Mouse (Mus musculus): Measurements from ENCODE around the gene Rbm34. TPM values are rescaled to one million over a fixed set of nuclear protein-coding genes. Genes with fewer than 3 reads are reported as not detected.

Rbm34 gene
- polyA plus RNA-seq, 1 experiment from 2014 or later, result 24.3 TPM

- WGBS, result 65% methylated on average over 3 of the region's 3 CpGs
- Histone ChIP-seq H3K9ac (no peak overlapping the region), H3K27me3 (ENCODE audit: control insufficient read depth, insufficient read depth, low read length) (no peaks in the 10 kb centered on the region), H3K4me1 (replicated peaks; ENCODE audit: control insufficient read depth, insufficient read depth, low read length) (0 out of 2 replicates have a peak, but pooled peaks cover 4% of the 10 kb centered on the region), H3K36me3 (replicated peaks; ENCODE audit: control insufficient read depth, insufficient read depth) (no peaks in the 10 kb centered on the region), H3K9me3 (ENCODE audit: control insufficient read depth, low read length) (no peaks in the 10 kb centered on the region), H3K27ac (no peak overlapping the region), H3K4me2 (replicated peaks) (no peak overlapping the region), H3K4me3 (replicated peaks; ENCODE audit: low read length) (no peak overlapping the region)
- DNase-seq (ENCODE audit: low spot score) (peak; percentile 37), ATAC-seq (ENCODE audit: low FRiP score) (no peak)
Measured at GRCm38 (mm10) chr8:126907374-126907773, 63.5 kb downstream of the Rbm34 start.

DNA sequence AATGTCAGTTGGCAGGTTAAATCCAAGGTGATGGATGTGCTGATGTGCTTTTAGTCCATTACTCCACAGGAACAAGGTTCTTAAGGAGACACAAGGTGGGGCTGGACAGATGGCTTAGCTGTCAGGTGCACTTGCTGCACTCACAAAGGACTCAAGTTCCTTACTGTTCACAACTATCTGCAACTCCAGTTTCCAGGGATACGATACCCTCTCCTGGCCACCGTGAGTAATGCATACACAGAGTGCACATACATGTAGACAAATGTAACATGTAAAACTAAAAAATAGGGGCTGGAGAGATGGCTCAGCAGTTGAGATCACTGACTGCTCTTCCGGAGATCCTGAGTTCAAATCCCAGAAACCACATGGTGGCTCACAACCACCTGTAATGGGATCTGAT is 65.5 kb downstream of the Rbm34 start:
- WGBS, result 96% methylated on average over 3 of the region's 3 CpGs
- no peak overlapping the region for H3K4me2 ChIP-seq (replicated peaks)
- ATAC-seq (ENCODE audit: low FRiP score), result no peak

DNA sequence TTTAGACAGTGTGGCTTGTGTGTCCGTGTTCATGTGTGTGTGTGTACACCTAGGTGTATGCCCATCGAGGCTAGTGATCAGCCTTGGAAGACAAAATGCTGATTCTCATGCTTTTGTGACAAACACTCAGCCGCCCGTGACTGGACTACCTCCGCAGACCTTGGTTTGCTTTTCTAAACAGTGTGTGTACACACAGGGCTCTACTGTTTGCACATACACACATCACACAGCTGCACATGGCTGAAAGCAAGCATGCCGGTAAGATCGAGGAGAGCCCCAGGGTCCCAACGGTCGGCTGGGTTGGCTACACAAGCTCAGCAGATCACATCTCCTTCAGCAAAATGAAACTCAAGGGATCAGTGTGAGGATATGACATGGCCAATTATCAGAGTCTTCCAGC is 66.9 kb downstream of the Rbm34 start:
- ATAC-seq (ENCODE audit: low FRiP score) (no peak), DNase-seq (ENCODE audit: low spot score) (no peak)

More for the DNA sequence above, 65.5 kb downstream of the Rbm34 start:
- no peak for DNase-seq (ENCODE audit: low spot score)
- H3K9ac ChIP-seq, result no peak overlapping the region
- H3K4me1 ChIP-seq (replicated peaks; ENCODE audit: control insufficient read depth, insufficient read depth, low read length), result 0 out of 2 replicates have a peak, but pooled peaks cover 4% of the 10 kb centered on the region
- no peak overlapping the region for H3K27ac ChIP-seq
- H3K9me3 ChIP-seq (ENCODE audit: control insufficient read depth, low read length), result no peaks in the 10 kb centered on the region
- H3K36me3 ChIP-seq (replicated peaks; ENCODE audit: control insufficient read depth, insufficient read depth), result no peaks in the 10 kb centered on the region
- H3K27me3 ChIP-seq (ENCODE audit: control insufficient read depth, insufficient read depth, low read length), result no peaks in the 10 kb centered on the region
- no peak overlapping the region for H3K4me3 ChIP-seq (replicated peaks; ENCODE audit: low read length)

DNA sequence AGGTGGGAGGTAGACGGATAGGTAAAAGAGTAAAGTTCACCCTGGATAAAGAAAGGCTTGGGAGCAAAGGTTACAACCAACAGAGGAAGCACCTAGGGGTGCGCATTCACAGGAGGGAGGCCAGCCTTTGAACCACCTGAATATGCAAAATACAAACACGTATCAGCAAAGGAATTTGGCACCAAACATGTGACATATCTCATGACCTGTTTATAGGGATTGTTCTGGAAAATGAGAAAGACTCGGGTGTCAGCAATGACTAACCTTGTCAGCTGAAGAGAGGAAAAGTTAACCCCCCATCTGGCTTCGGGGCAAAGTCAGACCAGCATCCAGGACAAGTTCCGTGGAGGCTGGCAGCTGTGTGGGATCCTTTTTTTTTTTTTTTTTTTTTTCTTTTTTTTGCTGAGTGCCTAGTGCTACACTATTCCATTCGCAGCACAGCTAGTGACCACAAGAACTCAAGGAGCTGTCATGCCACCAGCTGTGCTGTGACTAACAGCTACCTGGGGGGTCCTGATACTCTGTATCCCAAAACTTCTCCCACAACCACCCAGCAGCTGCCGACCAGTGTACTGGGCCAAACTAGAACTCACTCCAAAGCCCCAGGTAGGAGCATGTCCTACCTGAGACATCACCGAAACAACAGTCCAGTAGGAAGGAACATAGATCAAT is 67.5 kb downstream of the Rbm34 start:
- DNase-seq (ENCODE audit: low spot score) (no peak), ATAC-seq (ENCODE audit: low FRiP score) (no peak)
- 75% methylated on average over 9 of the region's 9 CpGs for WGBS
- Histone ChIP-seq H3K27me3 (ENCODE audit: control insufficient read depth, insufficient read depth, low read length) (no peaks in the 10 kb centered on the region), H3K9me3 (ENCODE audit: control insufficient read depth, low read length) (no peaks in the 10 kb centered on the region), H3K27ac (no peak overlapping the region), H3K36me3 (replicated peaks; ENCODE audit: control insufficient read depth, insufficient read depth) (no peaks in the 10 kb centered on the region), H3K4me2 (replicated peaks) (no peak overlapping the region), H3K9ac (no peak overlapping the region), H3K4me3 (replicated peaks; ENCODE audit: low read length) (no peak overlapping the region), H3K4me1 (replicated peaks; ENCODE audit: control insufficient read depth, insufficient read depth, low read length) (0 out of 2 replicates have a peak, but pooled peaks cover 4% of the 10 kb centered on the region)

More for the DNA sequence above, 66.9 kb downstream of the Rbm34 start:
- Histone ChIP-seq H3K36me3 (replicated peaks; ENCODE audit: control insufficient read depth, insufficient read depth) (no peaks in the 10 kb centered on the region), H3K27me3 (ENCODE audit: control insufficient read depth, insufficient read depth, low read length) (no peaks in the 10 kb centered on the region), H3K27ac (no peak overlapping the region), H3K4me2 (replicated peaks) (no peak overlapping the region), H3K4me3 (replicated peaks; ENCODE audit: low read length) (no peak overlapping the region), H3K9me3 (ENCODE audit: control insufficient read depth, low read length) (no peaks in the 10 kb centered on the region), H3K9ac (no peak overlapping the region), H3K4me1 (replicated peaks; ENCODE audit: control insufficient read depth, insufficient read depth, low read length) (0 out of 2 replicates have a peak, but pooled peaks cover 4% of the 10 kb centered on the region)
- WGBS, result 89% methylated on average over 9 of the region's 9 CpGs

GRCm38 (mm10) chr8:126901612-126902011 is 69.3 kb downstream of the Rbm34 start:
- 96% methylated on average over 1 of the region's 1 CpGs for WGBS
- no peak for ATAC-seq (ENCODE audit: low FRiP score)

GRCm38 (mm10) chr8:126901049-126901448 is 69.8 kb downstream of the Rbm34 start:
- H3K27me3 ChIP-seq (ENCODE audit: control insufficient read depth, insufficient read depth, low read length), result no peaks in the 10 kb centered on the region
- DNase-seq (ENCODE audit: low spot score), result no peak
- no peak overlapping the region for H3K4me2 ChIP-seq (replicated peaks)
- 65% methylated on average over 2 of the region's 2 CpGs for WGBS
- no peak overlapping the region for H3K9ac ChIP-seq
- H3K36me3 ChIP-seq (replicated peaks; ENCODE audit: control insufficient read depth, insufficient read depth), result no peaks in the 10 kb centered on the region
- no peaks in the 10 kb centered on the region for H3K4me1 ChIP-seq (replicated peaks; ENCODE audit: control insufficient read depth, insufficient read depth, low read length)
- H3K4me3 ChIP-seq (replicated peaks; ENCODE audit: low read length), result no peak overlapping the region
- no peak for ATAC-seq (ENCODE audit: low FRiP score)
- H3K9me3 ChIP-seq (ENCODE audit: control insufficient read depth, low read length), result no peaks in the 10 kb centered on the region
- no peak overlapping the region for H3K27ac ChIP-seq

More at GRCm38 (mm10) chr8:126901612-126902011, 69.3 kb downstream of the Rbm34 start:
- Histone ChIP-seq H3K36me3 (replicated peaks; ENCODE audit: control insufficient read depth, insufficient read depth) (no peaks in the 10 kb centered on the region), H3K27me3 (ENCODE audit: control insufficient read depth, insufficient read depth, low read length) (no peaks in the 10 kb centered on the region), H3K9me3 (ENCODE audit: control insufficient read depth, low read length) (no peaks in the 10 kb centered on the region), H3K4me3 (replicated peaks; ENCODE audit: low read length) (no peak overlapping the region), H3K4me1 (replicated peaks; ENCODE audit: control insufficient read depth, insufficient read depth, low read length) (no peaks in the 10 kb centered on the region), H3K27ac (no peak overlapping the region), H3K9ac (no peak overlapping the region), H3K4me2 (replicated peaks) (no peak overlapping the region)
- no peak for DNase-seq (ENCODE audit: low spot score)

Other genes with a start within 250 kb of the Rbm34 start
- gene Tomm20, start 25.2 kb downstream of the Rbm34 start, polyA plus RNA-seq (2014; fragmentation: Nextera tagmentation; extraction: Ambion mirVana), result 208 and 216 TPM in 2 replicates
- 23.5 and 25.5 TPM in 2 replicates for gene Pard3, start 92.8 kb upstream of the Rbm34 start, polyA plus RNA-seq (2014; fragmentation: Nextera tagmentation; extraction: Ambion mirVana)